Mouse (Mus musculus): ENCODE measurements around the gene Itgb1bp1. TPM values are rescaled to one million over a fixed set of nuclear protein-coding genes. Genes with fewer than 3 reads are reported as not detected.

Gene Itgb1bp1
- polyA plus RNA-seq, 1 experiment from 2014 or later = 98.1 TPM

DNA sequence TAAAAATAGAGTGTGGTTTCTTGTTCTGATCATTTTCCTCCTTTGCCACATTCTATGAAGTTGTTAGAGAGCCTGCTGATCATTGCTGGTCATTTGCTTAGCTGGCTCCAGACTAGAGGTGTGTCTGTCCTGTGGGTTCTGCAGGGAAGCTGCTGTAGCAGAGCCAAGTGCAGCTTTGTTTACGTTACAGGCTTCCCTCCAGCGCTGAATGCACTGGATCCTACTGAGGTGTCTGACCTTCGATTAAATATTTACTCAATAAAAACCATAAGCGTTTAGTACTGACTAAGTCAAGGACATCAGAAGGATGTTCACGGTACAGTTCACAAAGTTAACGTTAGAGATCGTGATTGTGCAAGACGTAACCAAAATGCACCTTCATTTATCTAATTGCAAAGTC lies 15.8 kb upstream of the Itgb1bp1 start:
- DNase-seq (ENCODE audit: low spot score) = no peak

DNA sequence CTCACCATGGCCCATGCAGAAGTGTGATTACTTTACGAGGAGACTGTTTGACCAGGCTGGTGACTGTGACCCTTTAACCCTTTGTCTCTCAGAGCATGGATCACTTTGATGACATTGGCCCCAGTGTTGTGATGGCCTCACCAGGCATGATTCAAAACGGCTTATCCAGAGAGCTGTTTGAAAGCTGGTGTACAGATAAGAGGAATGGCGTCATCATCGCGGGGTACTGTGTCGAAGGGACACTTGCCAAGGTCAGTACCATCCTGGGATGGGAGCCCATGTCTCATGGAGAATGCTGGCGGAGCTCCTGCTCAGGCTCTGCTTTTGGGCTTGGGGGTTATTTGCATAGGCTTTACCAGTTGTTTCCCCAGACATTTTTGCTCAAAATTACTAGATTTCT lies 15.2 kb upstream of the Itgb1bp1 start:
- no peak for DNase-seq (ENCODE audit: low spot score)

DNA sequence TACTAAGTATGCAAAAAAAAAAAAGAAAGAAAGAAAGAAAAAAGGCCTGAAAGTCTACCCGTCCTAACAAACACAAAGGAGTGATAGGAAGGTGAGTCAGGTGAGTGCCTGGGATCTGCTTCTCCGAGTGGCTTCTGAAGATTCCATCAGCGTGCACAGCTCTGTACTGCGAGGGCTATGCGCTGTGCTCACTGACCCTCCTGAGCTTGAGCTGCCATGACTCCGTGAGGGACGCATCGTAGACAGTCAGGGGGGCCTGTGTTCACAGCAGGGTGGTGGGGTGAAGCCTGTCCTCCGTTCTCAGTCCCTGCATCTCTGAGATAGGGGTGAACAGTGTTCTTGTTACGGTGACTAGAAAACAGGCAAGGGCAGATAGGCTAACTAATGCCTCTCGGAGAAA lies 12.8 kb upstream of the Itgb1bp1 start:
- DNase-seq (ENCODE audit: low spot score) = no peak

- no peak for DNase-seq (ENCODE audit: low spot score)
These were observed 3.6 kb upstream of the Itgb1bp1 start for GRCm38 (mm10) chr12:21289651-21290050.

DNA sequence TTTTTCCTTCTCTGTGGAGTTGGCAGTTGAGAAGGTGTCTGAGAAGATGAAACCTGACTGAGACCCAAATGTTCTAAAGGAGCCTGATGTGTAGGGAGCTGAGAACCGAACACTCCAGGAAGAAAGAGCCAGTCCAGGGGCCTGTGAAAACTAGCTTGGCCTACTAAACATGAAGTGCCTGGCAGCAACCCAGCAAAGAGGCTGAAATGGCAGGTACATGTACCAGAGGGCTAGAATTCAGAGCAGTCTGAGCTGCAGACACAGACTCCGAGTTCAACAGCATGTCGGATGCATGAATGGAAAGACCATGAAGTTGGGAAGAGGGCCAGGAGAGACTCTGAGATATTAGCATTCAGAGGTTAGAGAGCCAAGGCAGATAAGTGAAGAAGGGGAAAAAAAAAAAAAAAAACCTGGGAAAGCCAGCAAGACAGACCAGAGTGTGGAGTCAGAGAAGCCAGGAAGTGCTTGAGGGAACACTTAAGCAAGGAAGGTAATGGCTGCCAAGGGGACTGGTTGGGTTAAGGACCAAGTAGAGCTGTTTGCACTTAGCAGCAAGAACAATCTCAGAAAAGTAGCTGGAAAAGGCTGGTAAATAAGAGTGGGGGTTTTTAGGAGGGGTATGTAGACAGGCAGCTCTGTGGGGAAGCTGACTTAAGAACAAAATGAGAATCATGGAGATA lies 2.8 kb upstream of the Itgb1bp1 start:
- DNase-seq (ENCODE audit: low spot score) = no peak

GRCm38 (mm10) chr12:21286712-21287650 lies 897 bp upstream of the Itgb1bp1 start:
- peak; percentile 51 for DNase-seq (ENCODE audit: low spot score)

DNA sequence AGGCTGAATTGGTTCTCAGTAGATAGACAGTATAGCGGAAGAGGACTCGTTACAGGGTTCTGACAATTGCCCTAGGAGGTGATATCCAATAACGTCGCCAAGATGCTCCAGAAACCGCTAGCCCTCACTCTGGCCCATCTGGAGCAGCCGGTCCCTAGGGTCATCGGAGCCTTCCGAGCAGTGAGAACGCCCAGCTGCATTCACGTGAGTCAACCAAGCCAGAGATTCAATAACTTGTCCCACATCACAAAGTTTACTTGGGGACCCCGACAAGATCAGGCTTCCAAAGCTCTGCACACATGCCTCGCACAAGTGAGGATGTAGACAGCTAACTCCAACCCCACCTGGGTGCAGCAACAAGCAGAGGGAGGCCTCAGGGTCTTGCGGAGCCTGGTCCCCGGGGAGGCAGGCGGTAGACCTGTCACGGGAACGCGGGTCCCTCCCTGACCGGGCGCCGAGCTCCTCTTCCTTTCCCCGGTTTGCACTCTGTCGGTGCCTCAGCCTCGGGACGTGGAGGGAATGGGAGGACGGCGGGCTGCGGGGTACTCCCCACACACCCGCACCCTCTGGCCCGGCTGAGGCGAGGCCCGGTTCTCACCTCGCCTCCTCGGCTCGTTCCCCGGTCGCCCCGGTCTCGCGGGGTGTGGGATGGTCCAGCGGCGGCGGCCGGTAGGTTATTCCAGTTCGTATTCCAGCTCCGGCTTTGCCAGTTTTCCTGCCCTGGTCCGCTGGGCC lies 409 bp downstream of the Itgb1bp1 start:
- no peak for DNase-seq (ENCODE audit: low spot score)

- DNase-seq (ENCODE audit: low spot score) = no peak
These were observed 1.2 kb downstream of the Itgb1bp1 start, which contains the start of gene Cpsf3 for GRCm38 (mm10) chr12:21284761-21285441. TSS of gene Cpsf3 (plus strand) at chr12:21285391.

DNA sequence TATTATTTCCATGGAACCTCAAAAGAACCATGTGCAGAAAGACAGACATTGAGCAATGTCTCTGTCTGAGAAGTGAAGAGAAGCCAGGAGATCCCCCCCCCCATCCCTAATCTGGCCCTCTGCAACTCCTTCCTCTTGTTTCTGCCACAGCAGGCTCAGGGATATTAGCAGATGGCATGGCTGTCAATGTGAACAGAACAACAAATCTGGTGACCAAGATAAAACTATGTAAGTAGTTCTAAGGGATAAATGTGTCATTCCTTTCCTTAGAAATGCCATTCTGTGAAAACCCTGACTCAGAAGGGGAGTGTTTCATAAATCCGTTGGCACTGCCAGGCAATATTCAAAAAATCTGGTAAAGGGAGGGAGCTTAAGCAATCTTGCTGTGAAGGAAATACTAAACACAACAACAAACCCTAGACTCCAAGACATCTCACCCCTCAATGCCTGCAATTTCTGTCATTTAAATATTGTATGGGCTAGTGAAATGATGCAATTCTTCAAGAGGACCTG lies 8.7 kb downstream of the Itgb1bp1 start:
- DNase-seq (ENCODE audit: low spot score) = no peak

DNA sequence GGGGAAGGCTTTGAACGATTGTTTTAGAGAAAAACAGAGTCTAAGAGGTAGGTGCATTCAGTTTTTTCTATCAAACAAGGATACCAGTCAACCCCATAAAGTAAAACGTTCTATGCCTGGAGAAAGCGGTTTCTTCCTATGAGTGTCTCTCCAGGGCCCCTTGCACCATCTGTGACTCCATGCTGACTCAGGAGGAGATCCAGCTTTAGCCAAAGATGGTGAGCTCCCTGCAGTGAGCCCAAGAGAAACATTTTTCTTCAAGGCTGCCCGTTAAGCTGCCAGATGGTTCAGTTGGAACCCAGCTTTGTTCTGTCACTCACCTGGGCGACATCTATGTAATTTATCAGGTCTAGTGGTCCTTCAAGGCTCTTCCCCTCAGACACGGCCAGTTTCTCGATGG lies 11.6 kb downstream of the Itgb1bp1 start:
- DNase-seq (ENCODE audit: low spot score) = no peak

DNA sequence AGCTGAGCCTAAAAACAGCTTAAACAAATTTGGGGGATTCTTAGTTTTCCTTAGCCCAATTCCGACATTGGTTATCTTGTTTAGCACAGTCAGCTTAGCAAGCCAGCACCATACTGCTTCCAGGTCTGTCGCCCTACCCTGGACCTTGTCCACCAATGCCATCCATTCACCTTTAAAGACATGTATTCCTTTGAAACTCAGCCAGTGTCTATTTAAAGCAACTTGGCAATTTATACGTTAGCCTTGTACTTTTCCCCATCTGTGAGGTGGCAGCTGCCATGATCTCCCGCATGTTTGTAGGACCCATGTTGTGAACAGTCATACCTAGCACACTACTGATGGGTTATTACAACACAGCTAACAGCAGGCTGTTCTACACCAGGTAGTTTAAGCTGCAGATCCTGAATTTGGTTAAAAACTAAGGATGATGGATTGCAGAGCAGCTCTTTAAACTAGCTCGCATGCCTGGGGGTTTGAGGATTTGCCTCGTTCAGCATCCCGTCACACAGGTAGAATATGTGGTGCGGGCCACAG lies 17.9 kb downstream of the Itgb1bp1 start:
- no peak for DNase-seq (ENCODE audit: low spot score)

- DNase-seq (ENCODE audit: low spot score) = no peak
These were observed 19.3 kb downstream of the Itgb1bp1 start for GRCm38 (mm10) chr12:21266784-21267098.

GRCm38 (mm10) chr12:21265946-21266783 lies 19.9 kb downstream of the Itgb1bp1 start:
- DNase-seq (ENCODE audit: low spot score) = peak; percentile 34

- DNase-seq (ENCODE audit: low spot score) = no peak
These were observed 20.6 kb downstream of the Itgb1bp1 start for GRCm38 (mm10) chr12:21265501-21265900.

DNA sequence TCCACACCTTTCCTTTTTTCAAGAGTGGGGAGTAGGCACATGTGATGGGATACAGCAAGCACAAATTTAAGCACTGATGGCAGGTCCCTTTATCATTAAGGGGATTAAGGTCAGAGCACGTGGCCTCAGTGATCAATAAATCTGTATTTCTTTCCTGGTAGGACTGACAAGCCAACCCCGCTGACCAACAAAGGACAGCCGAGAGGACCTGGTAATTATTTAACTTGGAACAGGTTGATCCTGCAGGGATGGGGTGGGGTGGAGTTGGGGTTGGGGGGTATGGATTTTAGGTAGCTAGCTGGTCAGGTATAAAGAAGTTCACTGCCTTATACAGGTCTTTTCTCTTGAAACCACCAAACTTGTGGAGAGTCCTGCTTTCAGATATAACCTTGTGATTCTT lies 21.1 kb downstream of the Itgb1bp1 start:
- no peak for DNase-seq (ENCODE audit: low spot score)

GRCm38 (mm10) chr12:21264241-21264640 lies 21.8 kb downstream of the Itgb1bp1 start:
- no peak for DNase-seq (ENCODE audit: low spot score)

DNA sequence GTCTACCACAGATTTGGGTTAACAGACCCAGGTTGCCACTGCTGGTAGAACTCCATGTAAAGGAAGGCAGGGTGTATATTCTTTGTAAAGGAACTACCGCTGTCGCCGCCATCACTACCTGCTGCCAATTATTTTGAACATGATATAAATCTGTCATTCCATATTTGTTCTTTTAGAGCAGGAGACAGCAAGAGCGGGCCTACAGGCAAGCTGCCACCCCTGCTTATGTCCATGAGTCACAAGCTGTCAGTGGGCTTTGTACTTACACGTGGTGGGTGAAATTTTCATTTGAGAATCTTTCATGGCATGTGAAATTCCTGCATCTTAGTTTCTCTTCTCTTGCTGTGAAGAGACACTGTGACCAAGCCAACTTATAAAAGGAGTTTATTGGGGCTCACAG lies 22.8 kb downstream of the Itgb1bp1 start:
- no peak for DNase-seq (ENCODE audit: low spot score)

GRCm38 (mm10) chr12:21261521-21261920 lies 24.6 kb downstream of the Itgb1bp1 start:
- DNase-seq (ENCODE audit: low spot score) = no peak

- peak; percentile 40 for DNase-seq (ENCODE audit: low spot score)
These were observed 25.4 kb downstream of the Itgb1bp1 start for GRCm38 (mm10) chr12:21260494-21261256.
